Mouse (Mus musculus) CH12.LX (cell line): ENCODE results near the gene Mok.

ENCODE experiments used
- BHLHE40 ChIP-seq: IDR thresholded peaks from 2 replicates; pipeline ENCODE4 v1.6.1; 2011; ENCODE audit warnings: mild to moderate bottlenecking, low read depth, low read length, improper control_type of control experiment
- CTCF ChIP-seq, 2 experiments: IDR thresholded peaks in 1 of 2; conservative IDR thresholded peaks in 1 of 2; 2 replicates each; pipeline ENCODE4 v1.5.1; 2011 to 2012; ENCODE audit warnings: low read depth in 2 of 2, low read length in 2 of 2, improper control_type of control experiment in 1 of 2, inconsistent platforms in 1 of 2, mild to moderate bottlenecking in 1 of 2, moderate library complexity in 1 of 2
- EP300 ChIP-seq: IDR thresholded peaks from 2 replicates; pipeline ENCODE4 v1.6.1; 2011; ENCODE audit warnings: low read length, improper control_type of control experiment
- ETS1 ChIP-seq: conservative IDR thresholded peaks from 2 replicates; pipeline ENCODE4 v1.6.1; 2012; ENCODE audit warnings: low read depth, mild to moderate bottlenecking, inconsistent platforms, low read length, improper control_type of control experiment, moderate library complexity
- MAFK ChIP-seq: IDR thresholded peaks from 2 replicates; pipeline ENCODE4 v1.6.1; 2011; ENCODE audit warnings: low read length, improper control_type of control experiment; ENCODE audit not compliant: insufficient replicate concordance
- MYC ChIP-seq: IDR thresholded peaks from 2 replicates; pipeline ENCODE4 v1.6.1; 2011; ENCODE audit warnings: low read depth, mild to moderate bottlenecking, improper control_type of control experiment, low read length
- POLR2A ChIP-seq: IDR thresholded peaks from 2 replicates; pipeline ENCODE4 v1.6.1; 2011; ENCODE audit warnings: low read depth, mild to moderate bottlenecking, improper control_type of control experiment, low read length
- SMC3 ChIP-seq: IDR thresholded peaks from 2 replicates; pipeline ENCODE4 v1.6.1; 2011; ENCODE audit warnings: low read depth, low read length, improper control_type of control experiment
- UBTF ChIP-seq: IDR thresholded peaks from 2 replicates; pipeline ENCODE4 v1.6.1; 2012; ENCODE audit warnings: low read depth, mild to moderate bottlenecking, inconsistent platforms, low read length, improper control_type of control experiment, moderate library complexity
- ZNF384 ChIP-seq: IDR thresholded peaks from 2 replicates; pipeline ENCODE4 v1.6.1; 2012; ENCODE audit warnings: low read depth, low read length, improper control_type of control experiment, inconsistent platforms

- TF ChIP-seq BHLHE40, result no peak
- no peak for TF ChIP-seq EP300
- TF ChIP-seq SMC3, result peak; percentile 46
- no peak for TF ChIP-seq MYC
- peak in 1 of 2 experiments; percentile 55; a peak in 2 of 4 replicates for TF ChIP-seq CTCF (conservative IDR thresholded peaks at IDR 0.05 in 1 of 2, IDR thresholded peaks at IDR 0.05 in 1 of 2; ENCODE audit: low read depth in 2 of 2, low read length in 2 of 2)
- TF ChIP-seq ZNF384, result no peak
- no peak for TF ChIP-seq UBTF
- TF ChIP-seq POLR2A, result no peak
- TF ChIP-seq ETS1, result no peak
- no peak for TF ChIP-seq MAFK
Observed at GRCm38 (mm10) chr12:110806301-110806970, 34.3 kb downstream of the Mok start.
